Mouse (Mus musculus): Measurements from ENCODE around the gene Gm20388. TPM values are rescaled to one million over a fixed set of nuclear protein-coding genes. Genes with fewer than 3 reads are reported as not detected.

The Gm20388 gene
- total RNA-seq, 2 experiments from 2014 or later, result 2.2 to 7.6 TPM

GRCm38 (mm10) chr8:120393085-120393484, 482.4 kb downstream of the Gm20388 start:
- no peak for TF ChIP-seq CTCF (conservative IDR thresholded peaks at IDR 0.05)
- no peak overlapping the region for H3K4me3 ChIP-seq
- no peak for DNase-seq (ENCODE audit: low spot score in 2 of 2)
- no peak overlapping the region for H3K27ac ChIP-seq

- Histone ChIP-seq H3K27ac (peak overlapping the region; percentile 24; the same call in 1 of the 2 replicates), H3K4me3 (no peak overlapping the region)
- peak; percentile 60 to 73 for DNase-seq (ENCODE audit: low spot score in 2 of 2)
- no peak for TF ChIP-seq CTCF (conservative IDR thresholded peaks at IDR 0.05)
Observed at GRCm38 (mm10) chr8:120393871-120394275, 483.2 kb downstream of the Gm20388 start.

- peak; percentile 30; the same call in 1 of the 2 replicates for TF ChIP-seq CTCF (conservative IDR thresholded peaks at IDR 0.05)
Observed at GRCm38 (mm10) chr8:120395892-120396291, 485.3 kb downstream of the Gm20388 start.

GRCm38 (mm10) chr8:120396756-120397155, 486.1 kb downstream of the Gm20388 start:
- TF ChIP-seq CTCF (conservative IDR thresholded peaks at IDR 0.05), result no peak
- DNase-seq (ENCODE audit: low spot score in 2 of 2), result no peak
- H3K27ac ChIP-seq, result no peak overlapping the region
- H3K4me3 ChIP-seq, result no peak overlapping the region

More at GRCm38 (mm10) chr8:120395892-120396291, 485.3 kb downstream of the Gm20388 start:
- DNase-seq (ENCODE audit: low spot score in 2 of 2), result no peak
- H3K27ac ChIP-seq, result no peak overlapping the region
- H3K4me3 ChIP-seq, result no peak overlapping the region

- no peak for TF ChIP-seq CTCF (conservative IDR thresholded peaks at IDR 0.05)
- DNase-seq (ENCODE audit: low spot score in 2 of 2), result no peak
- peak overlapping the region; percentile 21; the same call in 1 of the 2 replicates for H3K27ac ChIP-seq
- no peak overlapping the region for H3K4me3 ChIP-seq
Observed at GRCm38 (mm10) chr8:120397444-120398411, 487.1 kb downstream of the Gm20388 start.

- DNase-seq (ENCODE audit: low spot score in 2 of 2), result no peak
- Histone ChIP-seq H3K4me3 (no peak overlapping the region), H3K27ac (no peak overlapping the region)
- TF ChIP-seq CTCF (conservative IDR thresholded peaks at IDR 0.05), result no peak
Observed at GRCm38 (mm10) chr8:120399212-120399934, 488.7 kb downstream of the Gm20388 start.

GRCm38 (mm10) chr8:120401216-120401615, 490.6 kb downstream of the Gm20388 start:
- Histone ChIP-seq H3K4me3 (no peak overlapping the region), H3K27ac (no peak overlapping the region)
- DNase-seq (ENCODE audit: low spot score in 2 of 2), result no peak
- no peak for TF ChIP-seq CTCF (conservative IDR thresholded peaks at IDR 0.05)

- no peak overlapping the region for H3K4me3 ChIP-seq
Observed at GRCm38 (mm10) chr8:120401712-120402111, 491.1 kb downstream of the Gm20388 start.

GRCm38 (mm10) chr8:120403606-120404269, 493.1 kb downstream of the Gm20388 start:
- Histone ChIP-seq H3K4me3 (no peak overlapping the region), H3K27ac (peak overlapping the region; percentile 67; the same call in 1 of the 2 replicates)
- TF ChIP-seq CTCF (conservative IDR thresholded peaks at IDR 0.05), result no peak
- DNase-seq (ENCODE audit: low spot score in 2 of 2), result no peak

More at GRCm38 (mm10) chr8:120401712-120402111, 491.1 kb downstream of the Gm20388 start:
- no peak for DNase-seq (ENCODE audit: low spot score in 2 of 2)
- no peak for TF ChIP-seq CTCF (conservative IDR thresholded peaks at IDR 0.05)
- no peak overlapping the region for H3K27ac ChIP-seq

- DNase-seq (ENCODE audit: low spot score in 2 of 2), result peak in 1 of 2 experiments; percentile 61
- TF ChIP-seq CTCF (conservative IDR thresholded peaks at IDR 0.05), result peak; percentile 85
- peak overlapping the region; percentile 67 for H3K27ac ChIP-seq
Observed at GRCm38 (mm10) chr8:120404609-120405036, 494.0 kb downstream of the Gm20388 start.

GRCm38 (mm10) chr8:120406008-120406632, 495.5 kb downstream of the Gm20388 start:
- DNase-seq (ENCODE audit: low spot score in 2 of 2), result no peak
- Histone ChIP-seq H3K27ac (no peak overlapping the region), H3K4me3 (no peak overlapping the region)
- TF ChIP-seq CTCF (conservative IDR thresholded peaks at IDR 0.05), result no peak

More at GRCm38 (mm10) chr8:120404609-120405036, 494.0 kb downstream of the Gm20388 start:
- H3K4me3 ChIP-seq, result no peak overlapping the region

GRCm38 (mm10) chr8:120407701-120408240, 497.1 kb downstream of the Gm20388 start:
- TF ChIP-seq CTCF (conservative IDR thresholded peaks at IDR 0.05), result peak; percentile 81
- Histone ChIP-seq H3K4me3 (no peak overlapping the region), H3K27ac (peak overlapping the region; percentile 64)
- no peak for DNase-seq (ENCODE audit: low spot score in 2 of 2)
